Mouse (Mus musculus): ENCODE data around the gene Ppp2r3c.

DNA sequence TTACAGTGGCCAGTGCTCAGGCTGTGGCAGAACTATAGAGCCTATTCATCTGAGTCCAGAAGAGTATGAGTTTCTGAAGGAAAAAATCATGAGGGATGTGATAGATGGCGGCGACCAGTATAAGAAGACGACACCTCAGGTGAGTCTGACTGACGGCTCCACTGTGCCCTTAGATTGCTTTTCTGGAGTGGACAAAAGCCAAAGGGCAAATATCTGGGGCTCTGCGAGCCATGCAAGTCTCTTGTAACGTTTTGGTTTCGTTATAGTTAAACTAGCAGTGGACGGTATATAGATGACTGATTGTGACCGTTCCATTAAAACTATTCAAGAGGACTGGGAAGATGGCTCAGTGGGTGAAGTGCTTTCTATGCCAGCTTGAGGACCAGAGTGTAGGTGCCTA is 5.9 kb upstream of the Ppp2r3c start:
- TF ChIP-seq POLR2A (IDR thresholded peaks at IDR 0.05; ENCODE audit: insufficient read depth, low read depth, low read length) (no peak), CTCF (IDR thresholded peaks at IDR 0.05; ENCODE audit: insufficient read depth, low read depth, low read length) (no peak)
